Mouse (Mus musculus): Measurements from ENCODE around the gene Sowahb. TPM values are rescaled to one million over a fixed set of nuclear protein-coding genes. Genes with fewer than 3 reads are reported as not detected.
"Not testable (repeated sequence)": the region's sequence is repeated elsewhere in the genome, so short reads cannot be mapped to it uniquely, and the experiment has no call there.

Sowahb gene
- polyA plus RNA-seq, 1 experiment = not detected

DNA sequence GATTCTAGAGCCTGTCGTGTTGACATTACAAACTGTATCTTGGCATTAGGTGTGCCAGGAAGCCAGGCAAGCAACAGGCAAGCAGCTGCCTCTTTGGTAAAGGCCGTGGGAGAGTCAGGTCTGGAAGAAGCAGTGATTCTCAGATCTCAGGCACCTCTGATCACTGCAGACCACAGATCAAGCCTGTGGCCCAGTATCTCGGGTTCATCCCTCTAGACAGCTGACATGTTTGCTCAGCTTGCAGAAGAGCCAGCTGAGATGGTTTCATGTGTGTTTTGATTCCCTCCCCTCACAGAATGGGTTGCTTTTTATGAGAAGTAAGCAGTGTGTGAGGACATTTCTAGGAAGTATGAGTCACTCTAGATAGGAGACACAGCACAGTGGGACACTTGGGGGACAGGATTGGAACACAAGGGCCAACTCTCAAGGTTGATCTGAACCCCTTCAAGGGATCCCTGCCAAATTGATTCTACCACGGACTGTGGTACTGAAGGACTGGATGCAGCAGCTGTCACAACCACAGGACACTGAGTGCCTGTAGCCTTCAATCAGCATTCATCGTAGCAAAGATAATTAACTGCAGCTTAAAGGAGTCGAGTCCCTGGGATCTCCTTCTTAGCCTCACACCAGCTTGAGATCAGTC lies 24.7 kb downstream of the Sowahb start:
- 65% methylated on average over 6 of the region's 6 CpGs for WGBS
- Histone ChIP-seq H3K27ac (ENCODE audit: insufficient read depth, low read depth, low read length) (no peak overlapping the region), H3K4me3 (ENCODE audit: insufficient read depth, low read depth, low read length) (no peak overlapping the region), H3K4me1 (ENCODE audit: control insufficient read depth, insufficient read depth, low read length) (no peaks in the 10 kb centered on the region)
- TF ChIP-seq CTCF (IDR thresholded peaks at IDR 0.05; ENCODE audit: insufficient read depth, low read depth, low read length) = no peak
- no peak for TF ChIP-seq POLR2A (IDR thresholded peaks at IDR 0.05; ENCODE audit: insufficient read depth, low read depth, low read length)

DNA sequence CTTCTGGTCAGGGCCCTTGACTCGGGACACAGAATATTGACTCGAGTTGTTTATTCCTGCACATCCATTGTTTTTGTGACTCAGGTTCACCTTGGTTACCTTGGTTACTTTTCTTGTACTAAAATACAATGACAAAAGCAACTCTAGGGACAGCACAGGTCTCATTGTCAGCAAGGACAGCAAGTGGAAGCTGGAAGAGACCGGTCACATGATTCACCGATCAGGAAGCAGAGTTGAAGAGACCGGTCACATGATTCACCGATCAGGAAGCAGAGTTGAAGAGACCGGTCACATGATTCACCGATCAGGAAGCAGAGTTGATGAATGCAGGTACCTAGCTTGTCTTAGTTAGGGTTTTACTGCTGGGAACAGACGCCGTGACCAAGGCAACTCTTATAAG lies 25.6 kb downstream of the Sowahb start:
- not testable (repeated sequence) for H3K27ac ChIP-seq (ENCODE audit: insufficient read depth, low read depth, low read length); H3K4me3 ChIP-seq (ENCODE audit: insufficient read depth, low read depth, low read length); H3K4me1 ChIP-seq (ENCODE audit: control insufficient read depth, insufficient read depth, low read length)
- 95% methylated on average over 10 of the region's 10 CpGs for WGBS

DNA sequence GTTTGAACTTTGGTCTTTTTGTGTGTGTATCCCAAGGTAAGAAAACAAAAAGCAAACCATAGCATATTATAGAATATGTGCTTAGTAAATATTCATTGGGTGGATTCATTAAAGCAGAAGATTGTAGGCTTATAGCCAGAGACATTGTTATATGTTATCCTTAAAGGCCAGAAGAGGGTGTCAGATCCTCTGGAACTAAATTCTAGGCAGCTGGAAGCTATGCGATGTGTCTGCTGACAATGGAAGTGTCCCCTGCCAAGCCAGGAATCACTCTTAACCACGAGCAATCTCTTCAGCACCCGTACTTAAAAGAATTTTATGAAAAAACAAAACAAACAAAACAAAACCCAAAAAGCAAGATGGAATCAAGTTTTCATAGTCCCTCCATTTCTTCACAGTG lies 27.1 kb downstream of the Sowahb start:
- WGBS = 67% methylated on average over 3 of the region's 3 CpGs
- no peak overlapping the region for H3K27ac ChIP-seq (ENCODE audit: insufficient read depth, low read depth, low read length)
- TF ChIP-seq POLR2A (IDR thresholded peaks at IDR 0.05; ENCODE audit: insufficient read depth, low read depth, low read length) (no peak), CTCF (IDR thresholded peaks at IDR 0.05; ENCODE audit: insufficient read depth, low read depth, low read length) (no peak)
- H3K4me1 ChIP-seq (ENCODE audit: control insufficient read depth, insufficient read depth, low read length) = no peaks in the 10 kb centered on the region
- H3K4me3 ChIP-seq (ENCODE audit: insufficient read depth, low read depth, low read length) = no peak overlapping the region

- 97% methylated on average over 9 of the region's 9 CpGs for WGBS
- H3K4me1 ChIP-seq (ENCODE audit: control insufficient read depth, insufficient read depth, low read length) = peaks cover 9% of the 10 kb centered on the region
- TF ChIP-seq CTCF (IDR thresholded peaks at IDR 0.05; ENCODE audit: insufficient read depth, low read depth, low read length) (no peak), POLR2A (IDR thresholded peaks at IDR 0.05; ENCODE audit: insufficient read depth, low read depth, low read length) (no peak)
- no peak overlapping the region for H3K27ac ChIP-seq (ENCODE audit: insufficient read depth, low read depth, low read length)
- no peak overlapping the region for H3K4me3 ChIP-seq (ENCODE audit: insufficient read depth, low read depth, low read length)
Observed at GRCm38 (mm10) chr5:93008256-93008655, 36.6 kb downstream of the Sowahb start.

DNA sequence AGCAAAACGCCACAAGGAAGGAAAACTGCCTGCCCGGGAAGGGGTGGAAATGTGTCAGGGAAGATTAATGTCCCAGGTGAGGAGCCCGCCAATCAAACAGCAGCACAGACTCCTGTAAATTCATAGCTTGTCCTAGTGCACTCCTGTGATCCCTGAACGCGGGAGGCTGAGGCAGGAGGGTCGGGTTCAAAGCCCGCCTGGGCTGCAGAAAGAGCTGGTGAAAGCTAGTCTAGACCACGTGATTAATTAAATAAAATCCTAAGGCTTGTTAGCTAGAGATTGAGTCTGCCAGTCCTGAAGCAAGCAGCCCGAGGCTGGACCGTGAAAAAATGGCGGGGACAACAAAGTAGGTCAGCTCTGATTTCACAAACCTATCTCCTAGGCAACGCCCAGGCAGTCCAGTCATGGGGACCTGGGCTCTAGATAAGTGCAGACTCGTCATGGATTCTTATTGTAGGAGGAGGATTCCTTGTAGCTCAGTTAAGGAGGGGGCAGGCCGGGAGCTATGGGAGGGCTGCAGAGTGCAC lies 38.9 kb downstream of the Sowahb start:
- 52% methylated on average over 14 of the region's 14 CpGs for WGBS
- H3K4me1 ChIP-seq (ENCODE audit: control insufficient read depth, insufficient read depth, low read length) = peaks cover 13% of the 10 kb centered on the region
- no peak overlapping the region for H3K27ac ChIP-seq (ENCODE audit: insufficient read depth, low read depth, low read length)
- TF ChIP-seq POLR2A (IDR thresholded peaks at IDR 0.05; ENCODE audit: insufficient read depth, low read depth, low read length) (no peak), CTCF (IDR thresholded peaks at IDR 0.05; ENCODE audit: insufficient read depth, low read depth, low read length) (no peak)
- no peak overlapping the region for H3K4me3 ChIP-seq (ENCODE audit: insufficient read depth, low read depth, low read length)

DNA sequence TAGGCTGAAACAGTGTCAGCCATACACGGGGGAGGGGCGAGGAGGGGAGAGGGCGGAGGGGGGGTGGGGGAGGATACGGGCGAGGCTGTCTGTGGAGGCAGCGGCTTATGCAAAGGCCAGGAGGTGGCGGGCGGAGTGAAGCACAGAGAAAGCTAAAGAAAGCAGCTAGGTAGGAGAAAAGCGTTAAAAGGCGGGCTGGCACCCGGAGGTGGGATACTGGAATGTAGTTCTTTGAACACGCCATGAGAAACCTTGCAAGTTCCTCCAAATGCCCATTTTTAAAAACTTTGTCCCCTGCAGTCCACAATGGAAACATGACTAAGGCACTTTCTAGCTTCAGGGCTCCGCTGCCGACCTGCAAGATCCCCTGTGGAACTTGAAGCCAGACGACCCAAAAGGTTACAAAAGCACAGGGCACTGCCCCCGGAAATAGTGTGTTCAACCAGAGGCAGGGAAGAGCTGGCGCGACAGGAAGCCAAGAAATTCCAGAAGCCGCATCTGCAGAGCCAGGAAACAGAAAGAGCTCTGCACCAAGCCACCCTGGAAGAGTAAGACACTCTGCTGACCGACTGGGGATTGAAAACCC lies 39.5 kb downstream of the Sowahb start:
- H3K27ac ChIP-seq (ENCODE audit: insufficient read depth, low read depth, low read length) = no peak overlapping the region
- TF ChIP-seq CTCF (IDR thresholded peaks at IDR 0.05; ENCODE audit: insufficient read depth, low read depth, low read length) = no peak
- TF ChIP-seq POLR2A (IDR thresholded peaks at IDR 0.05; ENCODE audit: insufficient read depth, low read depth, low read length) = no peak
- 13% methylated on average over 20 of the region's 20 CpGs for WGBS
- peak overlapping the region; percentile 2; the same call in 1 of the 2 replicates for H3K4me3 ChIP-seq (ENCODE audit: insufficient read depth, low read depth, low read length)
- peaks cover 15% of the 10 kb centered on the region for H3K4me1 ChIP-seq (ENCODE audit: control insufficient read depth, insufficient read depth, low read length)

DNA sequence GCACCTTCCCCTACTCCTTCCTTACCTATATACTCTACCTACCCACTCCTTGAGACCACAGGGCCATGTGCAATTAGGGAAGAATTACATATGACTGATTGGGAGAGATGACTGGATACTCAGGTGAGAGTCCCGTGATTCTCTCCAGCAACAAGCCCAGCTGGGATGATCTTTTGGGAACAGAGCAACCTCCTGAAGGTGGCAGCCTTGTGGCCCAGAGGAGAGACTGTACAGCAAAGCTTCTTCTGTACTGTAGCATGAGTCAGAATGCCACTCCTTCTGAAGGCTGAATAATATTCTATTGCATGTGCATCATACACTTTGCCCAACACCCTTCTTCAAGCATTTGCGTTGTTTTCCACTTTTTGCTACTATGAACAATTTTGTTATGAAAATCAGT lies 42.2 kb downstream of the Sowahb start:
- 71% methylated on average over 2 of the region's 2 CpGs for WGBS
- TF ChIP-seq POLR2A (IDR thresholded peaks at IDR 0.05; ENCODE audit: insufficient read depth, low read depth, low read length) = no peak
- TF ChIP-seq CTCF (IDR thresholded peaks at IDR 0.05; ENCODE audit: insufficient read depth, low read depth, low read length) = no peak
- peaks cover 18% of the 10 kb centered on the region for H3K4me1 ChIP-seq (ENCODE audit: control insufficient read depth, insufficient read depth, low read length)
- H3K4me3 ChIP-seq (ENCODE audit: insufficient read depth, low read depth, low read length) = no peak overlapping the region
- no peak overlapping the region for H3K27ac ChIP-seq (ENCODE audit: insufficient read depth, low read depth, low read length)

GRCm38 (mm10) chr5:93000774-93001757 lies 43.8 kb downstream of the Sowahb start:
- 47% methylated on average over 17 of the region's 17 CpGs for WGBS
- no peak overlapping the region for H3K4me3 ChIP-seq (ENCODE audit: insufficient read depth, low read depth, low read length)
- H3K4me1 ChIP-seq (ENCODE audit: control insufficient read depth, insufficient read depth, low read length) = peaks cover 21% of the 10 kb centered on the region
- TF ChIP-seq CTCF (IDR thresholded peaks at IDR 0.05; ENCODE audit: insufficient read depth, low read depth, low read length) (no peak), POLR2A (IDR thresholded peaks at IDR 0.05; ENCODE audit: insufficient read depth, low read depth, low read length) (no peak)
- peak overlapping the region; percentile 38; the same call in 1 of the 2 replicates for H3K27ac ChIP-seq (ENCODE audit: insufficient read depth, low read depth, low read length)

DNA sequence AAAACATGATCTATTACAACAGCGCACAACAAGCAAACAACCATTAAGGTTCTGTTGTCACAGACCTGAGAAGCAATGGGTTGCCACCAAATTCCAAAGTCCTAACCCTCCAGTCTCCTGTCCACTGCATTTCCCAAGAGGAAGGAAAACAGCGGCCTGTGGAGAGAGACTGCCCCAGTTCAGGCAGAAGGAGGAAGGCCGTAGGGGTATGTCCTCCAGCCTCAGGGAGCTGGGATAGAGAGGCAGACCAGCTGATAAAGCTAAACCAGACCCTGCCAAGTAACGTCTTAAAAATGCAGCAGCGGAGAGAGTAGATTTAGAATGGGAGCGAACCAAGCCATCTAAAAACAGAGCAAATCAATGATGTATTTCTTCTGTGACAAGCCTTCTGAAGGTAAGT lies 44.8 kb downstream of the Sowahb start:
- 87% methylated on average over 6 of the region's 6 CpGs for WGBS
- no peak overlapping the region for H3K4me3 ChIP-seq (ENCODE audit: insufficient read depth, low read depth, low read length)
- TF ChIP-seq POLR2A (IDR thresholded peaks at IDR 0.05; ENCODE audit: insufficient read depth, low read depth, low read length) (no peak), CTCF (IDR thresholded peaks at IDR 0.05; ENCODE audit: insufficient read depth, low read depth, low read length) (no peak)
- H3K4me1 ChIP-seq (ENCODE audit: control insufficient read depth, insufficient read depth, low read length) = peaks cover 13% of the 10 kb centered on the region
- no peak overlapping the region for H3K27ac ChIP-seq (ENCODE audit: insufficient read depth, low read depth, low read length)
